Mouse (Mus musculus) limb, embryonic 13.5 days (tissue): ENCODE data around the gene Rprd1b. TPM values are rescaled to one million over a fixed set of nuclear protein-coding genes. Genes with fewer than 3 reads are reported as not detected.

Experiments
- ATAC-seq: fragments of 200-750 bp; cut with Nextera tagmentation; 2 replicates; pipeline ENCODE4 v1.8.0; 2017; ENCODE audit warnings: low read depth, moderate number of reproducible peaks, moderate TSS enrichment; ENCODE audit not compliant: low FRiP score
- H3K27ac ChIP-seq: fragments of 300-500 bp; sonication (generic); 2 replicates; pipeline ENCODE4 v1.5.1; 2015; ENCODE audit warnings: inconsistent platforms, mild to moderate bottlenecking, moderate library complexity
- H3K27me3 ChIP-seq: fragments of 300-500 bp; sonication (generic); 2 replicates; pipeline ENCODE4 v1.6.1; 2015; ENCODE audit warnings: mild to moderate bottlenecking, inconsistent platforms
- H3K36me3 ChIP-seq: fragments of 300-500 bp; sonication (generic); 2 replicates; pipeline ENCODE4 v1.6.1; 2015; ENCODE audit warnings: inconsistent platforms, mild to moderate bottlenecking, moderate library complexity
- H3K4me1 ChIP-seq: fragments of 300-500 bp; sonication (generic); 2 replicates; pipeline ENCODE4 v1.6.1; 2015; ENCODE audit warnings: inconsistent platforms
- H3K4me2 ChIP-seq: fragments of 300-500 bp; sonication (generic); replicated peaks from 2 replicates; pipeline ENCODE4 v1.6.1; 2015; ENCODE audit warnings: inconsistent platforms, mild to moderate bottlenecking, moderate library complexity
- H3K4me3 ChIP-seq: fragments of 300-500 bp; sonication (generic); 2 replicates; pipeline ENCODE4 v1.5.1; 2015; ENCODE audit warnings: moderate library complexity, mild to moderate bottlenecking, inconsistent platforms
- H3K9ac ChIP-seq: fragments of 300-500 bp; sonication (generic); 2 replicates; pipeline ENCODE4 v1.6.1; 2015; ENCODE audit warnings: mild to moderate bottlenecking, inconsistent platforms
- H3K9me3 ChIP-seq: fragments of 300-500 bp; sonication (generic); 2 replicates; pipeline ENCODE4 v1.6.1; 2016; ENCODE audit warnings: inconsistent platforms
- WGBS: fragments of 180-500 bp; shearing (Covaris S2); methylation state at CpG from one replicate; pipeline ENCODE4 v1.1.7; 2015; 5-methylcytosine and 5-hydroxymethylcytosine counted together
- polyA plus RNA-seq: library from polyadenylated mRNA; unstranded; fragments of >200 nt; fragmentation: Nextera tagmentation; extraction: Ambion mirVana; gene quantifications from 2 replicates; pipeline ENCODE4 v1.2.1, GENCODE M21; 2015

Rprd1b gene
- polyA plus RNA-seq, 1 experiment from 2014 or later, result 51.3 TPM

GRCm38 (mm10) chr2:158156487-158156886 is 128.2 kb downstream of the Rprd1b start:
- no peak overlapping the region for H3K4me2 ChIP-seq

GRCm38 (mm10) chr2:158157654-158158053 is 129.4 kb downstream of the Rprd1b start:
- H3K9me3 ChIP-seq, result no peaks in the 10 kb centered on the region
- H3K4me3 ChIP-seq, result no peak overlapping the region
- H3K27me3 ChIP-seq, result no peaks in the 10 kb centered on the region
- no peaks in the 10 kb centered on the region for H3K36me3 ChIP-seq
- peaks cover 19% of the 10 kb centered on the region for H3K4me1 ChIP-seq
- no peak overlapping the region for H3K27ac ChIP-seq
- no peak overlapping the region for H3K4me2 ChIP-seq
- no peak overlapping the region for H3K9ac ChIP-seq
- ATAC-seq, result no peak
- 74% methylated on average over 8 of the region's 8 CpGs for WGBS

More at GRCm38 (mm10) chr2:158156487-158156886, 128.2 kb downstream of the Rprd1b start:
- Histone ChIP-seq H3K9ac (no peak overlapping the region), H3K27me3 (no peaks in the 10 kb centered on the region), H3K27ac (no peak overlapping the region), H3K9me3 (no peaks in the 10 kb centered on the region), H3K4me1 (peaks cover 22% of the 10 kb centered on the region), H3K36me3 (no peaks in the 10 kb centered on the region), H3K4me3 (no peak overlapping the region)
- WGBS, result 91% methylated on average over 9 of the region's 9 CpGs
- no peak for ATAC-seq

- H3K4me1 ChIP-seq, result 0 out of 2 replicates have a peak, but pooled peaks cover 2% of the 10 kb centered on the region
- WGBS, result 41% methylated on average over 7 of the region's 7 CpGs
- H3K4me2 ChIP-seq, result no peak overlapping the region
- no peaks in the 10 kb centered on the region for H3K36me3 ChIP-seq
- no peak overlapping the region for H3K4me3 ChIP-seq
- no peak; the same call in 1 of the 2 replicates for ATAC-seq
- no peak overlapping the region for H3K27ac ChIP-seq
- no peaks in the 10 kb centered on the region for H3K9me3 ChIP-seq
- no peaks in the 10 kb centered on the region for H3K27me3 ChIP-seq
- H3K9ac ChIP-seq, result no peak overlapping the region
Measured at GRCm38 (mm10) chr2:158159376-158160235, 131.3 kb downstream of the Rprd1b start.

- Histone ChIP-seq H3K4me3 (no peak overlapping the region), H3K4me1 (no peaks in the 10 kb centered on the region), H3K9me3 (no peaks in the 10 kb centered on the region), H3K4me2 (no peak overlapping the region), H3K36me3 (no peaks in the 10 kb centered on the region), H3K27ac (no peak overlapping the region), H3K27me3 (no peaks in the 10 kb centered on the region), H3K9ac (no peak overlapping the region)
- 76% methylated on average over 6 of the region's 6 CpGs for WGBS
- no peak for ATAC-seq
Measured at GRCm38 (mm10) chr2:158161761-158162160, 133.5 kb downstream of the Rprd1b start.

GRCm38 (mm10) chr2:158163034-158163433 is 134.7 kb downstream of the Rprd1b start:
- Histone ChIP-seq H3K4me1 (peaks cover 7% of the 10 kb centered on the region; the same call in 1 of the 2 replicates), H3K9me3 (no peaks in the 10 kb centered on the region), H3K4me2 (no peak overlapping the region), H3K27me3 (no peaks in the 10 kb centered on the region), H3K9ac (no peak overlapping the region), H3K36me3 (no peaks in the 10 kb centered on the region), H3K27ac (no peak overlapping the region), H3K4me3 (no peak overlapping the region)
- ATAC-seq, result no peak
- WGBS, result 55% methylated on average over 6 of the region's 6 CpGs

GRCm38 (mm10) chr2:158165776-158166175 is 137.5 kb downstream of the Rprd1b start:
- no peak for ATAC-seq
- Histone ChIP-seq H3K9me3 (no peaks in the 10 kb centered on the region), H3K36me3 (no peaks in the 10 kb centered on the region), H3K27me3 (no peaks in the 10 kb centered on the region), H3K4me2 (no peak overlapping the region), H3K9ac (no peak overlapping the region), H3K4me3 (no peak overlapping the region), H3K27ac (no peak overlapping the region), H3K4me1 (peaks cover 13% of the 10 kb centered on the region)
- WGBS, result 81% methylated on average over 4 of the region's 4 CpGs

GRCm38 (mm10) chr2:158166628-158167027 is 138.3 kb downstream of the Rprd1b start:
- 77% methylated on average over 7 of the region's 7 CpGs for WGBS
- no peak overlapping the region for H3K9ac ChIP-seq
- no peaks in the 10 kb centered on the region for H3K36me3 ChIP-seq
- H3K9me3 ChIP-seq, result no peaks in the 10 kb centered on the region
- peaks cover 13% of the 10 kb centered on the region for H3K4me1 ChIP-seq
- no peak overlapping the region for H3K4me3 ChIP-seq
- H3K27me3 ChIP-seq, result no peaks in the 10 kb centered on the region
- no peak for ATAC-seq
- H3K4me2 ChIP-seq, result no peak overlapping the region
- H3K27ac ChIP-seq, result no peak overlapping the region

- ATAC-seq, result no peak
- WGBS, result 72% methylated on average over 9 of the region's 9 CpGs
- no peak overlapping the region for H3K4me2 ChIP-seq
- no peak overlapping the region for H3K27ac ChIP-seq
- peaks cover 13% of the 10 kb centered on the region for H3K4me1 ChIP-seq
- H3K9ac ChIP-seq, result no peak overlapping the region
- H3K9me3 ChIP-seq, result no peaks in the 10 kb centered on the region; the same call in 1 of the 2 replicates
- no peak overlapping the region for H3K4me3 ChIP-seq
- H3K27me3 ChIP-seq, result no peaks in the 10 kb centered on the region
- no peaks in the 10 kb centered on the region for H3K36me3 ChIP-seq
Measured at GRCm38 (mm10) chr2:158167496-158168205, 139.4 kb downstream of the Rprd1b start.

GRCm38 (mm10) chr2:158168741-158169211 is 140.5 kb downstream of the Rprd1b start:
- Histone ChIP-seq H3K4me3 (no peak overlapping the region), H3K9ac (no peak overlapping the region), H3K27ac (no peak overlapping the region), H3K36me3 (no peaks in the 10 kb centered on the region), H3K27me3 (no peaks in the 10 kb centered on the region), H3K9me3 (no peaks in the 10 kb centered on the region; the same call in 1 of the 2 replicates), H3K4me2 (no peak overlapping the region), H3K4me1 (peaks cover 13% of the 10 kb centered on the region)
- 63% methylated on average over 8 of the region's 8 CpGs for WGBS
- no peak for ATAC-seq

- Histone ChIP-seq H3K27ac (no peak overlapping the region), H3K9ac (no peak overlapping the region), H3K36me3 (no peaks in the 10 kb centered on the region), H3K4me3 (no peak overlapping the region), H3K4me2 (no peak overlapping the region), H3K9me3 (no peaks in the 10 kb centered on the region; the same call in 1 of the 2 replicates), H3K27me3 (no peaks in the 10 kb centered on the region), H3K4me1 (peaks cover 13% of the 10 kb centered on the region)
- 74% methylated on average over 6 of the region's 6 CpGs for WGBS
- no peak for ATAC-seq
Measured at GRCm38 (mm10) chr2:158169351-158169750, 141.1 kb downstream of the Rprd1b start.

- Histone ChIP-seq H3K9ac (no peak overlapping the region), H3K27me3 (no peaks in the 10 kb centered on the region; the same call in 1 of the 2 replicates), H3K9me3 (no peaks in the 10 kb centered on the region; the same call in 1 of the 2 replicates), H3K27ac (no peak overlapping the region), H3K4me3 (no peak overlapping the region), H3K4me1 (peaks cover 13% of the 10 kb centered on the region), H3K36me3 (no peaks in the 10 kb centered on the region), H3K4me2 (no peak overlapping the region)
- no peak for ATAC-seq
- WGBS, result 87% methylated on average over 7 of the region's 7 CpGs
Measured at GRCm38 (mm10) chr2:158169771-158170170, 141.5 kb downstream of the Rprd1b start.

GRCm38 (mm10) chr2:158170394-158170793 is 142.1 kb downstream of the Rprd1b start:
- no peak overlapping the region for H3K4me3 ChIP-seq
- no peaks in the 10 kb centered on the region; the same call in 1 of the 2 replicates for H3K9me3 ChIP-seq
- WGBS, result 70% methylated on average over 2 of the region's 2 CpGs
- no peaks in the 10 kb centered on the region; the same call in 1 of the 2 replicates for H3K27me3 ChIP-seq
- no peak for ATAC-seq
- H3K4me1 ChIP-seq, result peaks cover 13% of the 10 kb centered on the region
- no peak overlapping the region for H3K4me2 ChIP-seq
- no peak overlapping the region for H3K27ac ChIP-seq
- H3K9ac ChIP-seq, result no peak overlapping the region
- H3K36me3 ChIP-seq, result no peaks in the 10 kb centered on the region
